Mouse (Mus musculus) adrenal gland, postnatal 4 days (tissue): ENCODE measurements around the gene Slc34a1. TPM values are rescaled to one million over a fixed set of nuclear protein-coding genes. Genes with fewer than 3 reads are reported as not detected.

Experiments used
- DNase-seq, 2 experiments: peaks; one replicate each; pipeline ENCODE4 v3.0.0; 2021 to 2022; ENCODE audit warnings: low spot score in 2 of 2, mixed read lengths in 2 of 2
- long read RNA-seq, 2 experiments: library from polyadenylated mRNA; stranded (forward); transcript quantifications; one replicate each; pipeline ENCODE4 v2.0.0; 2021
- total RNA-seq, 2 experiments: library from RNA; stranded (reverse); gene quantifications; 2 replicates each; pipeline ENCODE4 v1.2.3; 2021

The Slc34a1 gene
- 100 to 1,000 TPM in 1 of 2 experiments, 1 to 10 TPM in 1; 3.5 to 132 TPM for total RNA-seq
- long read RNA-seq, experiment 1, partial matches to known transcripts: 0 of 2 reads
- long read RNA-seq, experiment 1, other reads (novel, unspliced or antisense): 1 of 2 reads
- long read RNA-seq, experiment 2, transcript Slc34a1-202 (4 exons, 860 nt): minor isoform, 6 of 221 reads
- long read RNA-seq, experiment 2, transcript Slc34a1-201 (13 exons, 2,433 nt): major isoform, 133 of 221 reads
- long read RNA-seq, experiment 2, partial matches to known transcripts: 41 of 221 reads
- long read RNA-seq, experiment 2, other reads (novel, unspliced or antisense): 40 of 221 reads

DNA sequence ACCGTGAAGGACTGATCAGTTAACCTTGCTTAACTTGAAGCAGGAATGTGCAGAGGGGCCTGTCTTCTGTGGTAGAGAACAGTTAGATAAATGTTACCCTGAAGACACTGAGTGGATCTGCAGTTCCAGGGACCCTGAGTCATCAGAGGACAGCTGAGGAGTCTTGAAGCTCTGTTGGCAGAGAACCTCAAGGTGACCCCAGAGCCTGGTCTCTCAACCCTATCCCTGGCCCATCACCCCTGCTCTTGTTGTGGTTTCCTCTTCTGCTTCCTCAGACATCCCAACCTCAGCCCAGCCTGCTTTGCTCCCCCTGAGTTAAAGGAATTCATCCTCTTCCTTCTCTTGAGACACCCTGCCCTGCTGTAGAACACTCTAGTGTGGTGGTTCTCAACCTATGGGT is at the start of gene Slc34a1:
Slc34a1 (plus strand) TSS at position 100 of the 400 bp plus-strand sequence.
- DNase-seq: no peak

DNA sequence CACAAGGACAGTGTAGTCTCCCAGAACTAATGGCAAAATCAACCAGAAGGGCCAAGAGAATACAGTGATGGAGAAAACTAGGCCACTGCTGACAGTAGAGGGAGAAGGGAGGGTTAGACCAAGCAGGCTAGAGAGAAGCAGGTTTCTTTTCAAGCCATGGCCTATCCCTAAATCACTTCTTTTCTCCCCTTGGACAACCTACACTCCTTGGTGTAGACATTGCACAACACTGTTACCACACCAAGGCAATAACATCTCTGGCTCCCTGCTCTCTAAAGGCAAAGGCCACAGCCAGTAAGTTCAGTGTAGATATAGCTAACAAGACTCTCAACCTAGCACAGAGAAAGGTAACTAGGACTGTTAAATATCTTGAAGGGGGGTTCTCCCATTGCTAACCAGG is 36.8 kb upstream of the Slc34a1 start:
- DNase-seq: no peak

DNA sequence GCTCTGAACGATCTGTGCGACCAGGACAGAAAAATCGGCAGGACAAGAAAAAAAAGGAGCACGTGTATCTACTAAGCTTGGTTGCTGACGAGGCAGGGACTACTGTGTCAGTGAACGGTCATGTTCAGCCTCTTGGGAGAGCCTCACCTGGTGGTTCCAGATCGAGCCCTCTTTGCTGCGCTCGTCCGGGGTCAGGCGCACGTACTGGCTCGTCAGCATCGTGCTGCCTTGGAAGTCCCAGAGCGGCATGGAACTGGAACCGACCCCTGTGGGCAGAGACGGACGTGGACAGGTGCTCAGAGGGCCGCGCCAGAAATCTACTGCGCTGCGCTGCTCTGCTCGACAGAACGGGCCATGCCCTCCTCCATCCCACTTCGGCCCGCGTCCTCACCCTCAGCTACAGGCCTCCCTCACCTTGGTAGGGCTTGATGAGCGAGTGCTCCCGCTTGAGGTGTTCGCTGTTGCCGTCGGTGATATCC is 36.0 kb upstream of the Slc34a1 start:
- DNase-seq: peak in 1 of 2 experiments; percentile 13

DNA sequence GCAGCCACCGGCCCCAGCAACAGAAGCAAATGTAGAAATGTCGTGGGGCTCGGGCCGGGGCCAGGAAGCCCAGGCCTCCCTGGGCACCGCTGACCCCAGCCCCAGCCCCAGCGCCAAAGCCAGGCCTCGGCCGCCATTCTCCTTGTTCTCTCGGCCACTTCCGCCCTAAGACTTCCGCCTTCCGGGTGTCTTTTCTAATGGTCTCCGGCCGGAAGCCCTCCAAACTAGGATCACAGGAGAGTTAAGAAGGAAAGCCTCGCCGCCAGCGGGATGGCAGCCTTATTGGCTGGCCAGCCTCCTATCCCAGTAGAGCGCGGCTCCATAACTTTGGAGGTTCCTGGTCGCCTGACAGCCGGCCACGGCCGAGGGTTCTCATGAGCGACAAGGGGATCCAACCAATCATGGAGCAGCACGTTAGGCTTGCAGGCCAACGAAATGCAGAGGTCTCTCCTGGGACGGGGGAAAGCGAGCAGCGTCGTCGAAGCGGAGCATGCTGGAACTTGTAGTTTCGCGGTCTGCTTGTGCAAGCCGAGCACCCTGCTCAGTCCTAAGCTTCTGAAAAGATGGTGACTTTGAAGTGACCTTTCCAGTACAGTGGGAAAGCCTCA is 35.4 kb upstream of the Slc34a1 start, which contains the start of gene Lman2:
Lman2 (minus strand) TSS at position 331 of the 608 bp plus-strand sequence.
- peak; percentile 74 to 93 for DNase-seq

DNA sequence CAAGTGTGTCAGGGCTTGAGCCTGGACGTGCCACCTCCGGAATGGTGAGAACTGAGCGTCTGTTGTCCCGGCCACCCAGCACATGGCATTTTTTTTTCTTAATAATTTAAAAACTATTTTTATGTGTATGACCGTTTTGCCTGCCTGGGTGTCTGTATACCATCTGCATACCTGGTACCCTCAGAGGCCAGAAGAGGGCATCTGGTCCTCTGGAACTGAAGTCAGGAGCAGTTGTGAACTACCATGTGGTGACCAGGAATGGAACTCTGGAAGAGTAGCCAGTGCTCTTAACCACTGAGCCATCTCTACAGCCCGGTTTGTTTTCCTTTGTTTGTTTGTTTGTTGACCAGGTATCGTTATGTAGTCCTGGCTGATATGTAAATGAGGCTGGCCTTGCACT is 29.6 kb upstream of the Slc34a1 start:
- DNase-seq: no peak

DNA sequence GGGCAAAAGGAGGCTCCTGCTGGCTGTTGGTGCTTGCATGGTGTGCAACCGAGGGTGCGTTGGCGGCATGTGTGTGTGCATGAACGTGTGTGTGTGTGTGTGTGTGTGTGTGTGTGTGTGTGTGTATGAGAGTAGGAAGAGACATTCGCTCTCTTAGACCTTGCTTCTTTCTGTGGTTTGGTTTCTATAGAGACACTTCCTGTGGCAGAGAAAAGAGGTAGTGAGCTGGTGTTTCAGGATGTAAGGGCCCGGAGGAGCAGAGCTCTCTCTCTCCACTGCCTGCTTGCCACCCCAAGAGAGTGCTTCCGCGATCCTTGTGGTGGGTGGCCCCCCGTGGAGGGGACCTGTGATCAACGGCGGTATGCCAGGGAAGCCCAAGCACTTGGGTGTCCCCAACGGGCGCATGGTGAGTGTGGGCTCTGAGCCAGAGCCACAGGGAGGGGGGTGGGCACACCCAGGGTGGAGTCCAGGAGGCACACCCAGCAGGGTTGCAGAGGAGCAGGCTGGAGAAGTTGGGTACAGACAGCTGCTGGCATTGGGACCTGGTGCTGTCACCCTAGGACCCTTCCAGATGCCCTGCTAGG is 28.4 kb upstream of the Slc34a1 start, which contains the start of gene Rgs14:
Rgs14 (plus strand) TSS at position 202 of the 584 bp plus-strand sequence.
- DNase-seq: no peak

DNA sequence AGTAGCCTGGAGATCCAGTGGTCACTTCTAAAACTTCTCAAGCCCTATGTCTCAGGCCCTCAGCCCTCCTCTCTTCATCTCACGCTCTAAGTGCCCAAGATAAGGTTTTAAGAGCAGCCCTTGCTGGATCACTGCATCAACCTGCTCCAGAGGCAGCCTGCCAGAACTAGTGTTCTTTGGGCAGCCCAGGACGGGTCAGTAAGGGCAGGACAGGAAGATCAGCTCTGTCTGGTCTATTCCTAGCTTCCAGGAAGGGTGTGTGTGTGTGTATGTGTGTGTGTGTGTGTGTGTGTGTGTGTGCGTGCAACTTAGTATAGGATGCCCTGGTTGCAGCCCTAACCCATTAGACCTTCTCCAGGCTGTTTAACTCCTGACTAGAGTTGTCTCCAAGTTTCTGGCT is 27.8 kb upstream of the Slc34a1 start:
- DNase-seq: no peak

DNA sequence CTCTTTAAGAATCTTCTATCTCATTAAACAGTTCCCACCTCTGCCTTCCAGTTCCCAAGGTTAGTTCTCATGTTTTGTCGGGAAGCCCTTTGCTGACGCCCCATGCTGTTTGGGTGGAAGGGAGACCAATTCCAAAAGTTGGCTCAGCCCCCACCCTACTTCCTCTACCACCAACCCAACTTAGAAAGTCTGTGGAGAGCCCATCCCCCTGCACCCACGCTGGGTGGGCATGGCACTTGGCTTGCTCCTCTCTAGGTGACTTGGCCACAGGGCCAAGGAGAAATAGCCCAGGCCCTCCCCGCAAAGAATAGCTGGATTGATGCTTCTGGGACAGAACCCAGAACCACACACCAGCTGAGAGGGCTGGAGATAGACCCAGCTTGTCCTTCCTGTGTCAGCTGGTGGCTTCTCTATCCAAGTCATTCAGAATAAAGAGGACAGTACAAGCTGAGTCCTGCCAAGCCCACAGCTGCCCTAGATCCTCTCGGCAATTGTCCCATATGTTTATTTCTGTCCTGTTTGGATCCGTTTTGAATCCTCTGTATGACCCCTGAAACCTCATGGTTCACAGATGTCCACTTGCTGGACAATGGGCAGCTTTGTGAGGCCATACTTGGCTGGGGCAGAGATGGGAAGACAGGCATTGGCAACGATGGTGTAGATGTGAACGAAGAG is 26.8 kb upstream of the Slc34a1 start:
- DNase-seq: no peak

DNA sequence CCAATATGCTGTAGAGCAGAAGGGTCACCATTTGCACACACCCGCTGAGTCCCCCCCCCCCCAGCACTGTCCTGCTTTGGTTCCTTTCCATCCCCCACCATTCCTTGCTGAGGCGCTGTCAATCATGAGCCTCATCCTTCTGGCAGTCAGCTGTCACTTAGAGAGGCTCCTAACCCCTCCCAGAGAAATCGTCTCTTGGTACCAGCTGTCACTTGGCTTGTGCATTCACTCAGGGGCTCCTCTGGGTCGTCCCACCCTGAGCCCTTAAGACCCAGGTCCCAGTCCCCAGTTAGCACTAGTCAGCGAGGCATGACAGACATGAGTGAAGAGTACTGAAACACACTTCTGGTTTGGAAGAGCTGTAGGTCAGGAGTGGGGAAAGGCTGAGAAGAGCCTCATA is 26.2 kb upstream of the Slc34a1 start:
- no peak for DNase-seq

DNA sequence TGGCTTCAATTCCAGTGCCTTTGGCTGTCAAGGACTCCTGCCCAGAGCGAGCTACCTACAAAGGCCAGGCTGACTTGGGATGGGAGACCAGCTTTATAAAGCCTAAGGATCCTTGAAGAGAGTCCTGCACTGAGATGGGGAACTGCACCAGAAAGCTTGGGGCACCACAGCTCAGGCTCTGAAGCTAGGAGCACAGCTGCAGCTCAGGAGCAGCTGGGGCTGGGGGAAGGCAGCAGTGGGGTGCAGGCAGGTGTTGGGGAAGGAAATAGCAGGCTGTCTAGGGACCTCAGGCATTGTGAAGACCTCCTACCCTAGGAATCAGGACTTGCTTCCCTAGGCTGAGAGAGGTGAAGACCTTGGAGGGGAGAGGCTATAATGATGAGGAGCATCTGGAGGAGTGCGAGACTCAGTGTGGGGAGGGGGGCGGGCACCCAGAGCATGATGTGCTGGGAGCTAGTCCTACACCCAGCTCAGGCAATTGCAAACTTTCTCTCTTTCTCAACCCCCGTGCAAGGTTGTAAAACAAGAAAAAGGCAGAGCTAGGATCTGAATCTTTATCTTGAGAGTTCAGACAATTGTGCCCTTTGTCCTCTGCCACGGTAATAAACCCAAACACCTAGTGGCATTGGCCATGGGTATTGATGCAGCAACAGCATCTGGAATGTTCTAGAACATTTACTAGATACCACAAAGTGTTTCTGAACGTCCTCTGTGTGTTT is 23.6 kb upstream of the Slc34a1 start:
- no peak for DNase-seq

DNA sequence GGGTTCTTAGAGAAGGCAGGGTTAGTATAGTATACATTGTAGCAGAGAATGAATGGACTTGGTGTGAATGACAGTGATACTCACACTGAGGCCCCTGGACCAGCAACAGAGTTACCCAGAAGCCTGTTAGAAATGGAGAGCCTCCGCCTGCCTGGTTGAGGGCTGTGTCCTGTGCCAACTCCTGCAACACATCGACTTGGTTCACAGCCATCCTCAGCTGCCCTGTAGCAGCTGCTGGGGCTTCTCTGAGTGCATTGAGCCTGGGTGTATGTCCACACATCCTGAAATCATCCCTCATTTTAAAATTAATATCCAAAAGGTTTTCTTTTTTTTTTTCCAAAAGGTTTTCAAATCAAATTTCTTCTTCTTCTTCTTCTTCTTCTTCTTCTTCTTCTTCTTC is 22.1 kb upstream of the Slc34a1 start:
- no peak for DNase-seq

DNA sequence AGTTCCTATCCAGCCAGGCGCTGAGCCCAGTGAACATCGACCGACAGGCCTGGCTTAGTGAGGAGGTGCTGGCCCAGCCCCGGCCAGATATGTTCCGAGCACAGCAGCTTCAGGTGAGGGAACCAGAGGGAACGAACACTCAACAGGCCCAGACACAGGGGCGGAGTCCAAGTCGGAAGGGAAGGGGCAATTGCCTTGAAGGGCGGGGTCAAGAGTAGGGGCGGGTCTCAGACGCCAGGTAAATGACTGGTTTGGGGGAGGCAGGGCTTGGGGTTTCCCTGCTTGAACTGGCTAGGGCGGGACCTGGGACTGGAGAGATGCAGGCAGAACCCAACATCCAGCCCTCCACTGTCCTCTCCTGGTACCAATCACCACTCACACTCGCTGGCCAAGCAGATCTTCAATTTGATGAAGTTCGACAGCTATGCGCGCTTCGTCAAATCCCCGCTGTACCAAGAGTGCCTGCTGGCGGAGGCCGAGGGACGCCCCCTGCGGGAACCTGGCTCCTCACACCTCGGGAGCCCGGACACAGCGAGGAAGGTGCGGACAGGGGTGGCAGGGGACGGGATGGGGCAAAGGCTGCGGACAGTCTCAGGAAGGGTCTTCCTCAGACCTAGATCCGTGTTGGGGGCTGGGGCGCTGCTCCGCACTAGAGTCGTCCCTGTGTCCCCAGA is 18.9 kb upstream of the Slc34a1 start:
- no peak for DNase-seq

DNA sequence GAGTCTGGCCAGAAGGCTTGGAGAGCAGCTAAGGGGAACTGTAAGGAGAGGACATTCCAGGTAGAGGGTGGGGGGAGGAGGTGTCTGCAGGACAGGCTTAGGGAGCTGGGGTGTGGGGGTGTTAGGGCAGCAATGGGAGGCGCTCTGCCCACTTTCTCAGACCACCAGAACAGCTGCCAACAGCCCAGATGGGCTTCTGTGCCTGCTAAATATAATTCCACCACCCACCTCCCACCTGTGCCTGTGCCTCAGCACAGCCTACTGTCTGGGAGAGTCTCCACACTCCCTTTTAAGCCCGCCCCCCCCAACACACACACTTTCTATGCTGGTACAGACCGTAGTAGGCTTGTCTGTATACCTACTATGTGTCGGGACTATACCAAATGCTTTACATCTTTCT is 16.2 kb upstream of the Slc34a1 start:
- DNase-seq: no peak

DNA sequence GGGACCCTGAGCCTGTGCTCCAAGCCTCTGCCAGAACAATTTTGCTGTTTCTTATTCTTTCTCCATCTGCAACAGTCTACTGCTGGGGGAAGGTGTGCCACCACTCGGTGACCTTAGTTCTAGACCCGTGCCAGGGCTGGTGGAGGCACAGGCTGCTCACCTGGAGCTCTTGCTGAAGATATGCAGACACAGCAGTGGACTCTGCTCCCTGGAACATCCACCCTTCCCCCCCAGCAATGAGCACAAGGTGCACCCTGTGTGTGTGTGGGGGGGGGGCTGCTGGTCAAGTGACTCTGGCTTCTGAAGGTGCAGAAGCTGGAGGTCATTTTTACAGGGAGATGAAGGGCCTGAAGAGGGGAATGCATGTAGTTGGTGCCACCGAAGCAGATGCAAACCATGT is 7.3 kb upstream of the Slc34a1 start:
- no peak for DNase-seq

DNA sequence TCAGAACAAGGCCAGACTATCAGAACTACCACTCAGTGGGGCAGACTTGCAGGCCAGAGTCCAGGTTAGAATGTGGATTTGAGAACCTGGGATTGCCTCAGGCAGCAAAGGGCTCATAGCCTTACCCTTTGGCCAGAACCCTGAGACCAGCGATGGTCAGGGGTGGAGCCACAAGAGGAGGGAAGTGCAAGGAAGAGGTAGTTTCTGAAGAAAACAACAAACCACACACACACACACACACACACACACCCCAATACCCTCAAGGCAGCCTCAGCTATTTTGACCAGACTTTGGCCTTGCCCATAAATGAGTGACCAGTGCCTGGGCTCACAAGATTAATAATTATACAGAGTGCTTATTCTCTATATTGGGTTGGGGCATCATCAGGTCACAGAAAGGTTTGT is 6.4 kb upstream of the Slc34a1 start:
- DNase-seq: no peak

DNA sequence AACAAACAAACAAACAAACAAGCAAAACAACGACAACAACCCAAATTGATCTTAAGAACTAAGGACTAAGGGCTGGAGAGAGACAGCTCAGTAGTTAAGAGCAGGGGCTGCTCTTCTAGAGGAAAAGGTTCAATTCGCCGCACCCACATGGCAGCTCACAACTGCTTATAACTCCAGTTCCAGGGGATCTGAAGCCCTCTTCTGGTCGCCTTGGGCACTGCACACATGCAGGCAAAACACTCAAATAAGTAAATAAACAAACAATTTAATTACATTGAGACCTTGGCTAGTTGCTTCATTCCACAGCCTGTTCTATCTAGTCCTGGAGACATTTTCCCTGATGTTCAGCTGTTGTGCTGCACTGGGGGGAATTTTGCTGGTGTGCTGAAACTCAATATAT is 5.1 kb upstream of the Slc34a1 start:
- no peak for DNase-seq

DNA sequence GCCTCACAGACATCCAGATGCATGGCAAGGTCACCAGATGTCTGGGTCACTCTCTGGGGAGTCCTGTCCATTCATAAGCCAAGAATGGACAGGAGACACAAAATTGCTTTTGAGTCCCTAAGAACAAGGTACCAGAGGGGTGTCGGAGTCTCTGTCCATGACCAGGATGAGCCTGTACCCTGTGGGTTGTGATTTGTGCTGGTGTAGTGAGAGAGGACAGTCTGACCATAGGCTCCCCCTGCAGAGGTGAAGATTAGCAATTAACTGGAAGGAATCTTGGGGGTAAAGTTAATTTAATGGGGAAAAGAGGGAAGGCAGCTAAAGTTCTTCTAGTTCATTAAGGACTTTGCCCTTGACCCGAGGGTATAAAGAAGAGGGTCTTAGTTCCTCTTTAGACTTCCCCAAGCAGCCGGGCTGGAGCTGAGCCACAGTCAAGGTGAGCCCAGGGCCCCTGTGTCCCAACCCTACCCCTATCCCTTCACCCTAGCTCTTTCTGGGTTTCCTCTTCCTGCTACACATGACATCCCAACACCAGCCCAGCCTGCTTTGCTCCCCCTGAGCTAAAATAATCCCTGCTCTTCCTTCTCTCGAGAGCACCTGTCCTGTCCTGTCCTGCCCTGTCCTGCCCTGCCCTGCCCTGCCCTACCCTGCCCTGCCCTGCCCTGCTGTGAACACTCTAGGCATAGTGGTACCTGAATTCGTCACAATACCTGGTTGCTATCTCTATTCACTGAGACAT is 1.5 kb downstream of the Slc34a1 start:
- no peak for DNase-seq

DNA sequence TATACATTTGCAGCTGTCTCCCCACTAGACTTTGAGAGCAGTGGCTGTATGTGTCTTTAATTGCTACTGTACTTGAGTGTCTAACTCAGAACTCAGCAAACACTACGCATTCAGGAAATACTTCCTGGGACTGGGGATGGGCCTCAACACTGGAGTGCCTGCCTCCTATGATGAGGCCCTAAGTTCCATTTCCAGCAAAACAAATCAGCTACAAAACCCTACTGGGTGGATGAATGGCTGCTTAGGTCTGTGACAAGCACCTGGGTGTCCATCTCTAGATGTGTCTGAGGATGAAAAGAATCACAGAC is 2.0 kb downstream of the Slc34a1 start:
- DNase-seq: no peak

DNA sequence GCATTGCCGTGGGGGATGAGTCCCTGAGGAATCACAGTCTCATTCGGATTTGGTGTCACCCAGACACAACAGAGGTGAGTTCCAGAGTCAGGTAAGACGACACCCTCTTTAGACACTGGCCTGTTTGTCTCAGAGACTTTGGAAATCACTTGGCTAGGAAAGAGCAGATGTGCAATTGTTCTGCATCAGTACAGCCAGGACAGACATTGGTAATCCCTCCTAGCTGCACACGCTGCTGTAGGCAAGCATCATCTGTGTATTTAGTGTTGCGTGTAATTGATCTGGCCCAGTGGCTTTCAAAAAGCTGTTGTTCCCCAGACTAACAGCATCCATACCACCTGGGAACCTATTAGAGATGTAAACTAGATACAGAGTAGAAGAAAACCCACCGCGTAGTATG is 5.3 kb downstream of the Slc34a1 start:
- DNase-seq: no peak
